17 mouse cellular contexts compared by ENCODE assay signal in genomic region chr9:48638176-48638803, GRCm38 (mm10). TPM values are rescaled to one million over a fixed set of nuclear protein-coding genes. Genes with fewer than 3 reads are reported as not detected.
DNase-seq lines count a peak whose midpoint lies in the region; ATAC-seq lines count a peak whose summit lies in the region.
"Had no signal": no experiment of that assay in that cellular context is flagged by ENCODE, and none has a peak within 500 bp of the region (broad histone marks: within the 10 kb centered on the region; RNA-seq: fewer than 3 reads in every experiment).

No protein-coding gene starts in this region.

- no peak overlapping the region for H3K4me3 ChIP-seq in heart, embryonic 10.5 days
- H3K4me3 ChIP-seq in midbrain, embryonic 11.5 days (ENCODE audit: low read depth, low read length), result no peak overlapping the region
- H3K4me3 ChIP-seq in midbrain, embryonic 14.5 days (replicated peaks; ENCODE audit: low read depth, low read length), result no peak overlapping the region
- H3K4me3 ChIP-seq in embryonic facial prominence, embryonic 10.5 days, result no peak overlapping the region
- H3K4me3 ChIP-seq in limb, embryonic 10.5 days, result no peak overlapping the region
- H3K4me3 ChIP-seq: hindbrain, embryonic 13.5 days; neural tube, embryonic 12.5 days had no signal

- no peaks in the 10 kb centered on the region for H3K9me3 ChIP-seq in heart, embryonic 10.5 days
- H3K9me3 ChIP-seq in midbrain, embryonic 11.5 days (ENCODE audit: control insufficient read depth, low read length), result no peaks in the 10 kb centered on the region
- no peaks in the 10 kb centered on the region for H3K9me3 ChIP-seq in midbrain, embryonic 14.5 days (ENCODE audit: control insufficient read depth, low read length)
- H3K9me3 ChIP-seq in embryonic facial prominence, embryonic 10.5 days, result no peaks in the 10 kb centered on the region
- H3K9me3 ChIP-seq in limb, embryonic 10.5 days (replicated peaks), result no peaks in the 10 kb centered on the region
- H3K9me3 ChIP-seq: G1E; hindbrain, embryonic 13.5 days; neural tube, embryonic 12.5 days had no signal

- H3K36me3 ChIP-seq in heart, embryonic 10.5 days, result no peaks in the 10 kb centered on the region
- H3K36me3 ChIP-seq in midbrain, embryonic 11.5 days (ENCODE audit: control insufficient read depth, insufficient read depth, low read length), result no peaks in the 10 kb centered on the region
- H3K36me3 ChIP-seq in midbrain, embryonic 14.5 days (ENCODE audit: control insufficient read depth, insufficient read depth, low read length), result no peaks in the 10 kb centered on the region
- H3K36me3 ChIP-seq in embryonic facial prominence, embryonic 10.5 days (replicated peaks), result no peaks in the 10 kb centered on the region
- H3K36me3 ChIP-seq in limb, embryonic 10.5 days, result no peaks in the 10 kb centered on the region
- H3K36me3 ChIP-seq: G1E; hindbrain, embryonic 13.5 days; neural tube, embryonic 12.5 days had no signal

- DNase-seq in heart, embryonic 10.5 days (ENCODE audit: low spot score), result peak; percentile 55
- DNase-seq in heart, postnatal 4 days, result no peak
- peak; percentile 75 for DNase-seq in midbrain, embryonic 11.5 days (ENCODE audit: low spot score, missing footprints)
- DNase-seq in midbrain, embryonic 14.5 days, result no peak
- DNase-seq in embryonic facial prominence, embryonic 10.5 days (ENCODE audit: low spot score), result peak; percentile 6
- DNase-seq in limb, embryonic 10.5 days (ENCODE audit: low spot score), result peak; percentile 17
- DNase-seq in adrenal gland, adult 2 months, result no peak
- DNase-seq: adrenal gland, adult 8-10 months; cerebellum, postnatal 10 days; kidney, postnatal 10 days had no signal

- H3K4me1 ChIP-seq in heart, embryonic 10.5 days, result no peaks in the 10 kb centered on the region
- no peaks in the 10 kb centered on the region for H3K4me1 ChIP-seq in midbrain, embryonic 11.5 days (ENCODE audit: control insufficient read depth, insufficient read depth, low read length)
- H3K4me1 ChIP-seq in midbrain, embryonic 14.5 days (ENCODE audit: control insufficient read depth, insufficient read depth, low read length), result no peaks in the 10 kb centered on the region
- H3K4me1 ChIP-seq in embryonic facial prominence, embryonic 10.5 days, result peaks cover 10% of the 10 kb centered on the region; the same call in 1 of the 2 replicates
- H3K4me1 ChIP-seq in limb, embryonic 10.5 days, result peaks cover 7% of the 10 kb centered on the region; the same call in 1 of the 2 replicates
- H3K4me1 ChIP-seq: hindbrain, embryonic 13.5 days had no signal

- peaks cover 30% of the 10 kb centered on the region for H3K27me3 ChIP-seq in heart, embryonic 10.5 days (ENCODE audit: insufficient read depth, poor library complexity, severe bottlenecking)
- H3K27me3 ChIP-seq in midbrain, embryonic 11.5 days (ENCODE audit: control insufficient read depth, insufficient read depth, low read length), result no peaks in the 10 kb centered on the region; the same call in 1 of the 2 replicates
- no peaks in the 10 kb centered on the region for H3K27me3 ChIP-seq in midbrain, embryonic 14.5 days (ENCODE audit: control insufficient read depth, insufficient read depth, low read length)
- peaks cover 16% of the 10 kb centered on the region for H3K27me3 ChIP-seq in embryonic facial prominence, embryonic 10.5 days (replicated peaks; ENCODE audit: low read depth, poor library complexity, severe bottlenecking)
- peaks cover 33% of the 10 kb centered on the region for H3K27me3 ChIP-seq in limb, embryonic 10.5 days (ENCODE audit: low read depth, poor library complexity, severe bottlenecking)
- H3K27me3 ChIP-seq: hindbrain, embryonic 13.5 days; neural tube, embryonic 12.5 days had no signal

- WGBS in heart, embryonic 10.5 days, result 62% methylated on average over 15 of the region's 15 CpGs
- WGBS in midbrain, embryonic 11.5 days, result 67% methylated on average over 15 of the region's 15 CpGs
- WGBS in midbrain, embryonic 14.5 days, result 63% methylated on average over 15 of the region's 15 CpGs
- 74% methylated on average over 15 of the region's 15 CpGs for WGBS in embryonic facial prominence, embryonic 10.5 days
- 63% methylated on average over 15 of the region's 15 CpGs for WGBS in limb, embryonic 10.5 days

- H3K4me2 ChIP-seq in midbrain, embryonic 11.5 days, result no peak overlapping the region
- no peak overlapping the region for H3K4me2 ChIP-seq in midbrain, embryonic 14.5 days (ENCODE audit: low read length)
- H3K4me2 ChIP-seq: hindbrain, embryonic 13.5 days; neural tube, embryonic 12.5 days had no signal

- H3K9ac ChIP-seq in midbrain, embryonic 11.5 days (ENCODE audit: low read length), result no peak overlapping the region
- no peak overlapping the region for H3K9ac ChIP-seq in midbrain, embryonic 14.5 days (replicated peaks; ENCODE audit: low read length)
- H3K9ac ChIP-seq: hindbrain, embryonic 13.5 days; liver, embryonic 14.5 days; neural tube, embryonic 12.5 days had no signal

- H3K27ac ChIP-seq in heart, embryonic 10.5 days, result no peak overlapping the region
- H3K27ac ChIP-seq in midbrain, embryonic 11.5 days (ENCODE audit: low read depth, low read length), result no peak overlapping the region
- no peak overlapping the region for H3K27ac ChIP-seq in midbrain, embryonic 14.5 days (replicated peaks; ENCODE audit: low read depth, low read length)
- no peak overlapping the region for H3K27ac ChIP-seq in embryonic facial prominence, embryonic 10.5 days (replicated peaks)
- no peak overlapping the region for H3K27ac ChIP-seq in limb, embryonic 10.5 days
- H3K27ac ChIP-seq: hindbrain, embryonic 13.5 days; liver, embryonic 14.5 days; neural tube, embryonic 12.5 days had no signal

- no peak for ATAC-seq in midbrain, embryonic 11.5 days (ENCODE audit: low FRiP score)
- no peak for ATAC-seq in midbrain, embryonic 14.5 days (ENCODE audit: low FRiP score, low TSS enrichment)
- ATAC-seq: intestine, postnatal 0 days; midbrain, embryonic 16.5 days had no signal

RNA-seq across cellular contexts. Expression of gene Nnmt, which starts 33.3 kb away (rescaled TPM):
- 2.1 and 2.5 TPM in 2 replicates for polyA plus RNA-seq in heart, embryonic 10.5 days (2016; fragmentation: Nextera tagmentation; extraction: Ambion mirVana)
- 10 to 100 TPM; 10.3 to 13.6 TPM for total RNA-seq in heart, postnatal 4 days (2021)
- 0.94 and 1.2 TPM in 2 replicates for polyA plus RNA-seq in midbrain, embryonic 11.5 days (2014; fragmentation: Nextera tagmentation; extraction: Ambion mirVana)
- 0.99 and 1.0 TPM in 2 replicates for polyA plus RNA-seq in midbrain, embryonic 14.5 days (2014; fragmentation: Nextera tagmentation; extraction: Ambion mirVana)
- 0.59 and 0.61 TPM in 2 replicates for polyA plus RNA-seq in embryonic facial prominence, embryonic 10.5 days (2016; fragmentation: Nextera tagmentation; extraction: Ambion mirVana)
- 0.19 TPM in 2 replicates for polyA plus RNA-seq in limb, embryonic 10.5 days (2016; fragmentation: Nextera tagmentation; extraction: Ambion mirVana)
- total RNA-seq in adrenal gland, adult 2 months (2021), result 100 to 1,000 TPM in 1 of 2 experiments, 10 to 100 TPM in 1; 25.8 to 147 TPM
- 4.1 and 9.5 TPM in 2 replicates for polyA plus RNA-seq in adrenal gland, adult 2 months (2012; rRNA removed)
- polyA plus RNA-seq: C2C12, G1E had no signal

Comparison
In these comparisons a context has a peak if more than half of its experiments do, and no peak if none do; other contexts are left out.
1. DNase-seq: peak in heart, embryonic 10.5 days (single experiment), midbrain, embryonic 11.5 days (single experiment), embryonic facial prominence, embryonic 10.5 days (single experiment) and limb, embryonic 10.5 days (single experiment); none in heart, postnatal 4 days (single experiment), midbrain, embryonic 14.5 days (single experiment) and adrenal gland, adult 2 months (single experiment).